ENCODE assay signal across 9 mouse cellular contexts in the genomic region with DNA sequence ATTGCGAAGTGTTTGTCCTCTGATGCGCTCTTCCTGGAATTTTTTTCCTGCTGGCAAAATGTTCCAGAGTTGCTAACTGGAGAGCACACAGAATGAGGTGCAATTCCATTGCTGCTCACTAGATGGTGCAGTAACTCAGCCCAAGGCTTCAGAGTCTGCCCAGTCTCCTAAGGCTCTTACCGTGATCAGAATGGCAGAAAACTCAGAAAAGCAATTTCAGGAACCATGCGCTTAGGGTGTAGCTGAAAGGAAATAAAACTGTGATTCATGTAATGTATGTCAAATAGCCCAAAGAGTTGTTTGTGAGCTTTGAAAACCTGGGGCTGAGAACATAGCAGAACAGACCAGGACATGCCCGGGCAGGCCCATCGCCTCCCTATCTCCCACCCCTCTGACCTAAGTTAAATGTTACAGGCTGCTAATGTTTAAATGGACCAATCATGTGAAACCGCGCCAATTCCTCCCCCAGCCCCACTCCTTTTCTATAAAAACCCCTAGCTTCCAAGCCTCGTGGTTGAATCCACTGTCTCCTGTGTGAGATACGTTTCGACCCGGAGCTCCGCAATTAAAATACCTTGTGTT. TPM values are rescaled to one million over a fixed set of nuclear protein-coding genes. Genes with fewer than 3 reads are reported as not detected.
DNase-seq lines count a peak whose midpoint lies in the region; ATAC-seq lines count a peak whose summit lies in the region.
"Not testable (repeated sequence)": the region's sequence is repeated elsewhere in the genome, so short reads cannot be mapped to it uniquely, and the experiment has no call there.
"Had no signal": no experiment of that assay in that cellular context is flagged by ENCODE, and none has a peak within 500 bp of the region (broad histone marks: within the 10 kb centered on the region; RNA-seq: fewer than 3 reads in every experiment).

No protein-coding gene starts in this region.

- peak; percentile 81; the same call in 1 of the 2 replicates for ATAC-seq in forebrain, embryonic 14.5 days
- ATAC-seq in monocyte, adult 5-6 weeks (replicated peaks; ENCODE audit: insufficient number of reproducible peaks, low FRiP score, low TSS enrichment, poor library complexity, severe bottlenecking), result 0 out of 2 replicates have a peak, but pooled peaks have one; percentile 35
- peak; percentile 62; the same call in 1 of the 2 replicates for ATAC-seq in stomach, embryonic 16.5 days (ENCODE audit: insufficient read depth, low FRiP score)

- intact Hi-C loops in heart, postnatal 36 days (cut with DNase I), result loop anchor here (1.0 to 10.0 kb wide), 3 partner anchors 32 to 123 kb away; a partner anchor contains a TSS

- H3K27ac ChIP-seq in forebrain, embryonic 14.5 days (ENCODE audit: low read depth, low read length); stomach, embryonic 16.5 days (ENCODE audit: low read length): not testable (repeated sequence)

- H3K9ac ChIP-seq in forebrain, embryonic 14.5 days (ENCODE audit: low read length); stomach, embryonic 16.5 days (ENCODE audit: low read length): not testable (repeated sequence)

- not testable (repeated sequence) for H3K36me3 ChIP-seq in forebrain, embryonic 14.5 days (ENCODE audit: control insufficient read depth, insufficient read depth, low read length); stomach, embryonic 16.5 days (ENCODE audit: control insufficient read depth, insufficient read depth, low read length)

- 53% methylated on average over 10 of the region's 13 CpGs for WGBS in forebrain, embryonic 14.5 days
- 57% methylated on average over 11 of the region's 13 CpGs for WGBS in stomach, embryonic 16.5 days

- H3K4me3 ChIP-seq in forebrain, embryonic 14.5 days (ENCODE audit: low read depth, low read length); stomach, embryonic 16.5 days (replicated peaks; ENCODE audit: low read length): not testable (repeated sequence)

- H3K4me2 ChIP-seq in forebrain, embryonic 14.5 days (ENCODE audit: low read length); stomach, embryonic 16.5 days (ENCODE audit: low read depth, low read length): not testable (repeated sequence)

- peak; percentile 71 for DNase-seq in CD4-positive, CD25-positive, alpha-beta regulatory T cell, adult 2 months (ENCODE audit: low read depth, low spot score)
- peak; percentile 35 for DNase-seq in cerebellum, adult 11 months
- DNase-seq in forebrain, embryonic 14.5 days (ENCODE audit: low spot score), result peak; percentile 89
- DNase-seq in heart, postnatal 36 days, result peak; percentile 63 to 67
- peak; percentile 63 to 79 for DNase-seq in kidney, postnatal 25 days
- peak; percentile 32 for DNase-seq in liver

- H3K4me1 ChIP-seq in forebrain, embryonic 14.5 days (ENCODE audit: control insufficient read depth, insufficient read depth, low read length); stomach, embryonic 16.5 days (ENCODE audit: control insufficient read depth, insufficient read depth, low read length): not testable (repeated sequence)

- not testable (repeated sequence) for H3K27me3 ChIP-seq in forebrain, embryonic 14.5 days (replicated peaks; ENCODE audit: control insufficient read depth, insufficient read depth, low read length)
- peaks cover 13% of the 10 kb centered on the region for H3K27me3 ChIP-seq in stomach, embryonic 16.5 days (ENCODE audit: control insufficient read depth, insufficient read depth, low read length)

- H3K9me3 ChIP-seq in forebrain, embryonic 14.5 days (replicated peaks; ENCODE audit: control insufficient read depth, low read length); stomach, embryonic 16.5 days (replicated peaks; ENCODE audit: control insufficient read depth, low read length): not testable (repeated sequence)

RNA-seq across cellular contexts. Expression of a gene that starts 32.1 kb away (rescaled TPM):
- not detected in 2 replicates for polyA plus RNA-seq in forebrain, embryonic 14.5 days (2014; fragmentation: Nextera tagmentation; extraction: Ambion mirVana)
- total RNA-seq in heart, postnatal 36 days (2021), result not detected
- not detected in 3 replicates for total RNA-seq in monocyte, adult 5-6 weeks (2017)
- polyA plus RNA-seq in stomach, embryonic 16.5 days (2015; fragmentation: Nextera tagmentation; extraction: Ambion mirVana), result not detected in 2 replicates
- polyA plus RNA-seq: inflammation-experienced regulatory T-cells, adult 6 months had no signal

RNA-seq across cellular contexts. Expression of a gene that starts 48.3 kb away (rescaled TPM):
- not detected in 2 replicates for polyA plus RNA-seq in forebrain, embryonic 14.5 days (2014; fragmentation: Nextera tagmentation; extraction: Ambion mirVana)
- total RNA-seq in heart, postnatal 36 days (2021), result not detected
- total RNA-seq in monocyte, adult 5-6 weeks (2017), result not detected in 3 replicates
- polyA plus RNA-seq in stomach, embryonic 16.5 days (2015; fragmentation: Nextera tagmentation; extraction: Ambion mirVana), result not detected in 2 replicates
- polyA plus RNA-seq: inflammation-experienced regulatory T-cells, adult 6 months had no signal

Comparison
In these comparisons a context has a peak if more than half of its experiments do, and no peak if none do; other contexts are left out.
1. DNase-seq: peak in every context shown above with its lines; median percentile 89 in forebrain, embryonic 14.5 days; 71 in CD4-positive, CD25-positive, alpha-beta regulatory T cell, adult 2 months; 71 in kidney, postnatal 25 days; 65 in heart, postnatal 36 days; 35 in cerebellum, adult 11 months; 32 in liver.